Mouse (Mus musculus) activated CD4-positive, CD25-positive, alpha-beta regulatory T cell, adult 4 months (primary cell): ENCODE results near the gene Ferd3l. TPM values are rescaled to one million over a fixed set of nuclear protein-coding genes. Genes with fewer than 3 reads are reported as not detected.

Source experiments
- ATAC-seq: one replicate; pipeline ENCODE4 v1.8.0; 2017
- polyA plus RNA-seq, 2 experiments: library from polyadenylated mRNA; unstranded; fragments of 100-300 nt; shearing (Covaris generic); gene quantifications; one replicate each; pipeline ENCODE4 v1.2.1; 2017

Gene Ferd3l
- not detected for polyA plus RNA-seq

GRCm38 (mm10) chr12:33928331-33929192 is at the start of gene Ferd3l:
TSS of gene Ferd3l (plus strand) at chr12:33928425.
- no peak for ATAC-seq

DNA sequence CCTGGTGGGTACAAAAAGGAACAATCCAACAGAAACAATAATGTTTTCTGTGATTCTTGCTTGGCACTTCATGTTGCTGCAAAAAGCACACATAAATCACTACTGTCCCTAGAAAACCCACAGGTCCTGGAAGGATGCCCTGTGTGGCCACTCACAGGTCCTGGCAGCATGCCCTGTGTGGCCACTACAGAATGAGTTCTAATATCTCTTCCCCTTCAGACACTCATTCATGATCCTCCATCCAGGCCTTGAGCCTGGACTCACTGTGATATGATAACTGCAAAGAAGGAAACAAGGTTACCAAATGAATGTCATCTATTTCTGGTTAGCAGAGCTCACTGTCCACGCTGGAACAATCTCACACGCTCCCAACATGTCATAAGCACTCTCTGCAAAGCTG is 34.3 kb upstream of the Ferd3l start:
- ATAC-seq: no peak

GRCm38 (mm10) chr12:33894621-33895020 is 33.6 kb upstream of the Ferd3l start:
- no peak for ATAC-seq

DNA sequence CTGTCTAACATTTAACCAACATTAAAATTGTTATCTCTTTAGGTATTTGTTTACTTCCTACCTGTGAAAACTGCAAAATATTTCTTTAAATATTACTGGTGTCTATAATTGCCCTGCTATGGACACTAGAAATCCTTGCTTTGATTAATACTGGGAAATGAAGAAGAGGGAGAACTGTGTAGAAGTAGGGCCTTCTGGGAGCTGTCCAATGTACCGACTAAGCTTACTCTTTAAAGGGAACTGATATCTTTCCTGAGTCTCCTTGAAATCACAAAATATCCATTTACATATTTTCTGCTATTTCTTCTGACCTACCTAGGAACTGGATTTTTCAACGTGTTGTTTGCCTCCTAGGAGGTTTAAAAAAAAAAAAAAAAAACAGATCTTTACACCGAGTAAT is 1.5 kb upstream of the Ferd3l start:
- no peak for ATAC-seq

DNA sequence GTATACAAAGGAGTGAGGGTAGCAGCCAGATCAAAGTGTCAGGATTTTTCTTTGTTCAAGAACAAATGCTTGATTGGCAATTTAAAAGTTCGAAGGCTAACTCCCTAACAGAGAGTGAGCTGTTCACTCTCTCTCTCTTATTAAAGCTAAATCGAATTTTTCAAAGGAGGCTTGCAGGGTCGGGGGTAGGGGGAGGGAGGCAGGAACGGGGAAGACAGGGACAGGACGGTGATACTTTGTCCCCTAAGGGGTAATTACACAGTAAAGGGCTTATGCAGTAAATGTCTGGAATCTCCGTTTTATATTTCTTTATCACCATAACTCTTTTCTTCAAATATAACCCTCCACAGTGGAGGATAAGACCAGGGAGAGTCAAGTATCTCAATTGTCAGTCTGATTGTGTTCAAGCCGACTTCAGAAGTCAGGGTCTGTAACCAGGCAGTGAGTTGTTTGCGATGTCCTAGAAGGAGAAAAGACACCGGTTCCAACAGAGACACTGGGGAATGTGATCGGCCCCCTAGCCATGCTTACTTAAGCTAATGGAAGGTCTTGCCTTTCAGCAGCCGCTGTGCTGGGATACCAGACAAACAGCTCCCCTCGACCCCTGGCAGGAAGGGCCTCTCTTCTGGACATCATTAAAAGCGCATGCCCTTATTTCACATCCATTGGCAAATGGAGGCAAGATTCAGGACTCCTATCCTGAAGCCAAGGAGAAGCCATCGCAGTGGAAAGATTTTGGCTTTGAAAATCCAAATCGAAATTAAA is 709 bp upstream of the Ferd3l start:
- ATAC-seq: no peak

DNA sequence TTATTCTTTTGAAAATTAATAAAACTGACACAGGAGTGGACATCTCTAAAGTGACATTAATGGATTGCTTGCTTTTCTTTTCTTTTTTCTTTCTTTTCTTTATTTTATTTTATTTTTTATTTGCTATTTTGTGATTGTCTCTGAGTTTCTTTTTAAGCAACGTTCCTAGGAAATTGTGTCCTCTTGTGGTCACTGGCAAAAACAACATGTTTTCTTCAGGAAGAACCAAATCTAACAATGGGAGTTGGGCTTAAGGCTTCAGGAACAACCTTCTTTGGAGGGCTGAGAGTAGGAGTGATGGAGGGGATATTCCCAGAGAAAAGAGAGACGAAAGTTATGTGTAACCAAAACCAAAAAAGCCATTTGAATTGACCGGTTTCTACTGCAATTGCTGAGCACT is 24.6 kb downstream of the Ferd3l start:
- ATAC-seq: no peak

DNA sequence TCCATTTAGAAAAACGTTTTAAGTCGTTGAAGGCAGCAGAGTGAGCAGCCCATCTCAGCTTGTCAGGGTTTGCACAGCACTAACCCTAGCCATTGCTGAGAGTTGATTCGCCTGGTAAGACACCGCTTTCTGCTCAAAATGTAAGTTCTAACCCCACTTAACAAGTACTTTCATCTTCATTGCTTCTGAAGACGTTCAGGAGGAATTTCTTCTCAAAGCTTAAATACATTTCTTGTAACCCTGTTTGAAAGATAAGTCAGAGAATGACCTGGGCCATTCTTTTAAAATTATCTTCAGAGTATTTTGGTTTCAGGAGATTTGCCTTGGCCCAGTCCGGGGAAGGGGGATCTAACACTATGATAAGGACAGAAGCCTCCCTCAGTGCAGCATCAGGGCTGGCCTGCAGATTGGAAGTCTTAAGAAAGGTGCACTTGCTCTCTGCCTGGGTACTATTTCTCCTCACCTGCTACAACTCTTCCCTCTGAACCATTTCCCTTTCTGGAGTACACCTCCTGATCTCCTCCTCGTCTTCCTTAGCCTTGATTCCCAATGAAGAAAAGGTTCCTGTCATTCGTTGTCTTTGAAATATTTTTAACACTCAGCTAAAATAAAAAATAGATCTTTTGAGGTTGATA is 26.8 kb downstream of the Ferd3l start:
- no peak for ATAC-seq

DNA sequence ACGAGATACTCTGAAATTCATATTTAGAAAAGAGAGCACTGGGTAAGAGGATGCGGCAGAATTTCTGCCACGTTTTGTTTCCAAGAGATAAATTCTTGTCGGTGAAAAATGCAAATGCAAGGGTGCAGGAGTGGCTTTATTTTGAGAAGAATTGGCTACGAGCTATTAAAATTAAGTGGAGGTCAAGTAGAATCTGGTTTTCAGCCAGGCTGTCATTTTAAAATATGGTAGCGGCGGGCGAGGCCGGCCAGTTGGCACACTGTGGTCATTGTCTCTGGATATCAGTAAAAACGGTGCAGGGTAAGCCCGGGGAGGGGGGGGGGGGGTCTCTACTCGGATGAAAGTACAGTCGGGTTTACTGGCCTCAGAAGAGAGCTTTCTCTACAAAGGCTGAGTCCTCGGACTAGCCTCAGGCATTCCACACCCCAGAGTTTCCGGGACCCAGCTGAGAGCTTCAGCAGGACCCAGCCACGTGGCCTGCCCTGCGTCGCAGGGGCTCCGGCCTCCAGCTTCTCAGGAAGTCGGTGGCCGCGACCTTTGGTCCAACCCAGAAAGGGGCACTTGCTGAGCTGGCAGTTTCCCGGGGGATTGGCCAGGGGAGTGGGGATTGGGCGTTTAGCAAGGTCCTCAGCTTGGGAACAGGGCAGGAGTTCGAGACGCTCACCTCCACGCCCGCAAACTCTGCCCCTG is 27.5 kb downstream of the Ferd3l start:
- ATAC-seq: no peak

GRCm38 (mm10) chr12:33956576-33957399 is 28.6 kb downstream of the Ferd3l start:
- no peak for ATAC-seq

DNA sequence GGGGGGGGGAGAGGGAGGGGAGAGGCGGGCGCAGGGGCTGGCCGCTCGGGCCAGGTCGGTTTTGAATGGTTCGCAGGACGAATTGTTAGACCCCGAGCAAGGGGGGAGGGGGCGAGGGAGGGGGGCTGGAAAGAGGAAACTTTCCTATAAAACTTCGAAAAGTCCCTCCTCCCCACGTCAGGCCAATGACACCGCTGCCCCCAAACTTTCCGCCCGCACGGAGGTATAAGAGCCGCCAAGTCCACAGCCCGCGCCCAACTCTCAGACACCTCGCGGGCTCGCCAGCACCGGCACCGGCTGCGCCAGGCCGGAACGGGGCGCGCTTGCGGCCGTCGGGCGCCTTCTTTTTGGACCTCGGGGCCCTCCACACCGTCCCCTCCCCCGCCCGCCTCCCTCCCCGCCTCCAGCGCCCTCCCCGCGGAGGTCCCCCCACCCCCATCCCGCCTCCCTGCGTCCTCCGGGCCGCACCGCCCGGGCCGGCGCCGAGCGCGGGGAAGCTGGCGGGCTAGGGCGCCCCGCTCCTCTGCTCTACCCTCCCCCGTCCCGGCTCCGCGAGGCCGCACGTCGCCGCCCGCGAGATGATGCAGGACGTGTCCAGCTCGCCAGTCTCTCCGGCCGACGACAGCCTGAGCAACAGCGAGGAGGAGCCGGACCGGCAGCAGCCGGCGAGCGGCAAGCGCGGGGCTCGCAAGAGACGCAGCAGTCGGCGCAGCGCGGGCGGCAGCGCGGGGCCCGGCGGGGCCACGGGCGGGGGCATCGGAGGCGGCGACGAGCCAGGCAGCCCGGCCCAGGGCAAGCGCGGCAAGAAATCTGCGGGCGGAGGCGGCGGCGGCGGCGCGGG is 29.4 kb downstream of the Ferd3l start, which contains the start of gene Twist1:
Gene Twist1, plus strand, starts transcription at position 272 of the 841 bp plus-strand sequence.
- no peak for ATAC-seq

- ATAC-seq: no peak
Observed at GRCm38 (mm10) chr12:33958241-33959194, 30.3 kb downstream of the Ferd3l start.

- ATAC-seq: no peak
Observed at GRCm38 (mm10) chr12:33959206-33959605, 31.0 kb downstream of the Ferd3l start.

DNA sequence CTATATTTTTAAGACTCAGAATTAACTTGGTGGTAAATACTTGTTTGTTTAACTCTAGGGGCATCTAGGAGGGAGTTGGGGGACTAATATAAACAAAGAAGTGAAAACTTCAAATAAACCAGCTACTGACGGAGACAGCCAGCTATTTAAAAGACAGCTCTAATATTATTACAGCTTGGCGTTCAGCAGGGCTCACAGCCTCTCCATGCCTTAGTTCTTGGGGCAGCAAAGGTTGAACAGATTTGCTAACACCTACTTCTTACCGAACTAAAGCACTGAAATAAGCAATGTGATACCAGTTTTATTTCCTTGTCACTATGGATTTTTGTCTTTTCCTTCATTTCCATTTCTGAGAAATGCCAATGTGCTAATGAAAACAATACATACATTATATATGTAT is 31.6 kb downstream of the Ferd3l start:
- no peak for ATAC-seq

- ATAC-seq: no peak
Observed at GRCm38 (mm10) chr12:33961013-33961412, 32.8 kb downstream of the Ferd3l start.

DNA sequence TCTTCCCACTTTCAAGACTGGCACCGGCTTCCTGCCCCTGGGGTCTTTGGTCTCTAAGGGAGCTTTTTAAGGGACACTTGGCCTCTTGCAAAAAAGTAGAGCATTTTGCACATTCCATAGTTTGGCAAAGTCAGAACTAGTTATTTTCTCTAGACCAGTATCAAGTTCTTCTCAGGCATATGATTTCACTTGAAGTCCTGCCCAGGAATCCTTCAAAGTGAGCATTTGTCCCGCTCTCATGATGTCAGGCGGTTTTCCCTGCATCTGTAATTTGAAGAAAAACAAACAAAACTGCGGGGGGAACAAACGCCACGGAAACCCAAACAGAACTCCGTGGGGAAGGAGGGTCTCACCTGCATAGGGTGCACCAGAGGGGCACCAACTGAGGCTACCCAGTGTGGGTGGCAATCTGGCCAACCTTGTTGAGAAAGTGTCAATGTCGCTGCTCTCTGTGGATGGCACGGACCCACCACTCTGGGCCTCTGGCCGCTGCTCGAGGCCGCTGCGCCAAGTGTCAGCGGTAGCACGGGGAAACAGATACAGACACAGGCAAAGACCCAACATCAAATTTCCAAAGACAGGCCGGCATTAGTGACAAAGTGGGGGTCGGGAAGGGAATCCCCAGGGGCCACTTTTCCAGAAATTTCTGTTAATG is 34.0 kb downstream of the Ferd3l start:
- ATAC-seq: no peak

- ATAC-seq: no peak
Observed at GRCm38 (mm10) chr12:33962773-33963130, 34.5 kb downstream of the Ferd3l start.

- no peak for ATAC-seq
Observed at GRCm38 (mm10) chr12:33963671-33964369, 35.6 kb downstream of the Ferd3l start.

DNA sequence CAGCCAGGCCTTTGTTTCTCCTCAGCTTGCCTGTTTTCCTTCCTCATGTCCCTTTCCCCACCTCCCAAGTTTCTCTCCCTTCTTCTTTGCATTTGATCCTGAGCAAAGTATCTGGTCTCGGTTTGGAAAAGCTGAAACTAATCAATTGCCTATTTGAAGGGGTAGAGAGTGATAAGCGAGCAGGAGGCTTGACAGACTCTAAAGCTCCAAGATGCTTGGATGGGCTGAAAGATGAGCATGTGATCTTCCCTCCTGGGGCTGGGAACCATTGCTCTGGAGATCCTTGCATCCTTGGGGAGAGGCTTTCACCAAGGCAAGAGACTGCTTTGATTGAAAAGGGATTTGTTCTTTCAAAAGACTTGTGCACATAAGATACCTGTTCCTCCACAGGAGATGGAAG is 36.2 kb downstream of the Ferd3l start:
- ATAC-seq: no peak
